Mouse (Mus musculus): ENCODE data around the gene Trmt6. TPM values are rescaled to one million over a fixed set of nuclear protein-coding genes. Genes with fewer than 3 reads are reported as not detected.

Gene Trmt6
- polyA plus RNA-seq (2014; fragmentation: Nextera tagmentation; extraction: Ambion mirVana), result 24.4 and 26.5 TPM in 2 replicates

DNA sequence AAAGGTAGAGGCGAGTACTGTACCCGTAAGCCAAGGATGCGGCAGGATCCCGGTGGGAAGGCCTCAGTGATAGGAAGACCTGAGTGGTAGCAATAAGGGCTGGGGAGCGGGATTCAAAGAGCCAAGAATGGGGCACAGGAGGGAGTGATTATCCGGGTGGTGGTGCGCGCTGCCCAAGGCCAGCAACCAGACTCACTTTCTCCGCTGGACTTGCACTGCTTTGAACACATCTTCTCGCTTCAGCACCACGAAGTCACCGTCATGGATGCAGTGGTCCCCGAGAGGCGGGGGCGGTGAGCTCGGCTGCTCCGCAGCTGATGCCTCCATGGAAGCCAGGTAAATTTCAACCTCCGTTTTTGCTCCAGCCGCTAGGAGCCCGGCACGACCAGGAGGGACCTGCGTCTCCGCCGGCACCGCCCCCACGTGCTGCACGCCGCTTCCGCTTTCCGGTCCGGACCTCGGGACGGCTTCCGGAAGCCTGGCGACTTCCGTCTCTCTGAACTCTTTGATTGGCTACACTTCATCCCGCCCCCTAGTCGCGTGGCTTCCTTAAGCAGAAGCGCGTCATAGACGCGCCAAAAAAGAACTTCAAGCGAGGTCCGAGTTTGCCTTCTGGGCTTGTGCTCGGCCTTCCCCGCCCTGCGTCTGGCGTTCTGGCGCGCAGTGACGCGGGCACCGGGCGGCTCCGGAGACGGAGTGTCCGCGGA lies at the start of gene Trmt6, which contains the start of gene Mcm8:
TSS of gene Trmt6 (minus strand) at position 448 of the 707 bp plus-strand sequence.
TSS of gene Mcm8 (plus strand) at position 534 of the 707 bp plus-strand sequence.
- Histone ChIP-seq H3K27ac (ENCODE audit: low read depth, low read length) (peak within 1 kb of the TSS; percentile 81; the same call in 1 of the 2 replicates), H3K4me3 (ENCODE audit: low read depth, low read length) (peak within 1 kb of the TSS; percentile 87), H3K36me3 (ENCODE audit: control insufficient read depth, insufficient read depth, low read length) (peaks cover 3% of the 10 kb centered on the region; the same call in 1 of the 2 replicates), H3K27me3 (ENCODE audit: control insufficient read depth, insufficient read depth, low read length) (no peaks in the 10 kb centered on the region), H3K9me3 (replicated peaks; ENCODE audit: control insufficient read depth, low read length) (no peaks in the 10 kb centered on the region), H3K4me2 (peak within 1 kb of the TSS; percentile 93), H3K4me1 (ENCODE audit: control insufficient read depth, insufficient read depth, low read length) (peaks cover 9% of the 10 kb centered on the region; the same call in 1 of the 2 replicates), H3K9ac (ENCODE audit: low read depth, low read length) (peak within 1 kb of the TSS; percentile 88)
- 0% methylated on average over 59 of the region's 59 CpGs for WGBS (ENCODE audit: insufficient replicate concordance)
- peak; percentile 98 for ATAC-seq (replicated peaks; ENCODE audit: insufficient number of reproducible peaks, low FRiP score, low TSS enrichment)

DNA sequence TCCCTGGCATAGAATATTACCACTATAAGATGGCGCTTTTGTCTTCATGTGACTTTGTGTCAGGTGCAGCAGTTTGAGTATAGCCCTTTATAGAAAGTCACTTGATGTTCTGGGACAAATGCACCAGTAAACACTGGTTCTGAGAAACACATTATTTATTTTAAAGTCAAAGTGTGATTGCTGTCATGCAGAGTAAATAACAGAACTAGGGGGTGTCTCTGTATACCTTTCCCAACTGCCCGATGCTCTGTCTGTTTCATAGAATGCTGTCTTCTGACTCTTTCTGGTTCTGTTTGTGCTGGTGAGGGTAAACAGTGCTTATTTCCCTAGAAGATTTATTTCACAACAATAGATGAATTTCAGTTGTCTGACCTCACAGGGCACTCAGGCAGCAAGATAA lies 47.5 kb upstream of the Trmt6 start:
- no peak overlapping the region for H3K4me2 ChIP-seq
- H3K36me3 ChIP-seq (ENCODE audit: control insufficient read depth, insufficient read depth, low read length), result peaks cover 7% of the 10 kb centered on the region; the same call in 1 of the 2 replicates
- H3K4me3 ChIP-seq (ENCODE audit: low read depth, low read length), result no peak overlapping the region
- no peaks in the 10 kb centered on the region for H3K9me3 ChIP-seq (replicated peaks; ENCODE audit: control insufficient read depth, low read length)
- ATAC-seq (replicated peaks; ENCODE audit: insufficient number of reproducible peaks, low FRiP score, low TSS enrichment), result no peak
- H3K27ac ChIP-seq (ENCODE audit: low read depth, low read length), result no peak overlapping the region
- H3K4me1 ChIP-seq (ENCODE audit: control insufficient read depth, insufficient read depth, low read length), result no peaks in the 10 kb centered on the region
- H3K27me3 ChIP-seq (ENCODE audit: control insufficient read depth, insufficient read depth, low read length), result no peaks in the 10 kb centered on the region
- H3K9ac ChIP-seq (ENCODE audit: low read depth, low read length), result no peak overlapping the region
- WGBS (ENCODE audit: insufficient replicate concordance), result 85% methylated on average over 2 of the region's 2 CpGs

DNA sequence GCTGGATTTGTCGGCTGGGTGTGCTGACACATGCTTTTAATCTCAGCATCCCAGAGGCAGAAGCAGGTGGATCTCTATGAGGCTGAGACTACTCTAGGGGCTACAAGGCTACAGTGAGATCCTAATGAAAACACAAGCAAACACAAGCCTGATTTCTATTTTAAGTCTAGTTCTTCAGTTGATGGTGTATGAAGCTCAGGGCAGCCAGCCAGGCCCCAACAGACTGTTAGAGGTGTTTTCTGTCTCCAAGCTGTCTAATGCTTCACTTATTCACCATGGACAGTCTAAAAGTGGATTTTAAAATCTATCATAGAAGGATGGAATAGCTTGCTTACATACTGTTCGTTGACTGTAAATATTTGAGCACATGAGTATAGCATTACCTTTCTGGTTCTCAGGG lies 45.6 kb upstream of the Trmt6 start:
- Histone ChIP-seq H3K4me2 (no peak overlapping the region), H3K4me3 (ENCODE audit: low read depth, low read length) (no peak overlapping the region), H3K9me3 (replicated peaks; ENCODE audit: control insufficient read depth, low read length) (no peaks in the 10 kb centered on the region), H3K36me3 (ENCODE audit: control insufficient read depth, insufficient read depth, low read length) (peaks cover 4% of the 10 kb centered on the region; the same call in 1 of the 2 replicates), H3K27ac (ENCODE audit: low read depth, low read length) (no peak overlapping the region), H3K27me3 (ENCODE audit: control insufficient read depth, insufficient read depth, low read length) (no peaks in the 10 kb centered on the region), H3K9ac (ENCODE audit: low read depth, low read length) (no peak overlapping the region), H3K4me1 (ENCODE audit: control insufficient read depth, insufficient read depth, low read length) (no peaks in the 10 kb centered on the region)
- no peak for ATAC-seq (replicated peaks; ENCODE audit: insufficient number of reproducible peaks, low FRiP score, low TSS enrichment)
- 91% methylated on average over 2 of the region's 2 CpGs for WGBS (ENCODE audit: insufficient replicate concordance)

DNA sequence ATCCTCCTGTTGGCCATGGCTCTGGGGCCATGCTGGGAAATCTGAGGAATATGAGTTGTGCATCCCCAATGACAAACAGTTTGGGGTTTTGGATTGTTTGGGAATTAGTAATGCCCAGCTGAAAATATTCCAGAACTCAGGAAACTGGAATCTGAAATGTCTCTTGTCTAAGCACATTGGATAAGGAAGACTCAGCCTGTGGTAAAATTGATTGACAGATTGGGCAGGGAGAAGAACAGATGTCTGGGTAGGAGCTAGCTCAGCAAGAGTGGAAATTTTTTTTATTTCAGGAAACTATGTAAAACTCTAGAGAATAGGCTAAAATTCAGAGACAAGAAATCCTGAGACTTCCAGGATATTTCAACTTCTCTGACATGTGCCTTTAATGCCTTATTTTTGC lies 44.6 kb upstream of the Trmt6 start:
- no peak for ATAC-seq (replicated peaks; ENCODE audit: insufficient number of reproducible peaks, low FRiP score, low TSS enrichment)
- Histone ChIP-seq H3K36me3 (ENCODE audit: control insufficient read depth, insufficient read depth, low read length) (no peaks in the 10 kb centered on the region), H3K27ac (ENCODE audit: low read depth, low read length) (no peak overlapping the region), H3K9me3 (replicated peaks; ENCODE audit: control insufficient read depth, low read length) (no peaks in the 10 kb centered on the region), H3K9ac (ENCODE audit: low read depth, low read length) (no peak overlapping the region), H3K4me2 (no peak overlapping the region), H3K4me3 (ENCODE audit: low read depth, low read length) (no peak overlapping the region), H3K4me1 (ENCODE audit: control insufficient read depth, insufficient read depth, low read length) (no peaks in the 10 kb centered on the region), H3K27me3 (ENCODE audit: control insufficient read depth, insufficient read depth, low read length) (no peaks in the 10 kb centered on the region)

DNA sequence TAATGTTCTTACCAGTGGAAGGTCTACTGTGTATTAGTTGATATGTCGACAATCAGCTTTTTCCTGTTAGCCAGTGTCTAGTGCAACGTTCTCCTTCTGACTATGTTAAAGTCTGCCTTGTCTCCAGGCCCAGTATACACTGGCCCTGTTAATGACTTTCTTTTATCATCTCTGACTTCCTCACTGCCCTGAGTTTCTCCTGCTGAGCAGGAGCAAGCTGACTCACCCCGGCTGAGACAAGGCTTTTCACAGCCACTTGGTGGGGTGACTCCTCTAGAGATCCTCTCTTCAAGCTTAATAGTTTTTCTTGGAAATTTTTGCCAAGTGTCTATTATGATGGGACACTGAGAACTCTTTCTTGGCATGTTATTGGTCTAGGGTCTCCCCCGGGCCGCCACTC lies 40.5 kb upstream of the Trmt6 start:
- no peak for ATAC-seq (replicated peaks; ENCODE audit: insufficient number of reproducible peaks, low FRiP score, low TSS enrichment)
- H3K4me2 ChIP-seq, result no peak overlapping the region
- 62% methylated on average over 5 of the region's 5 CpGs for WGBS (ENCODE audit: insufficient replicate concordance)

DNA sequence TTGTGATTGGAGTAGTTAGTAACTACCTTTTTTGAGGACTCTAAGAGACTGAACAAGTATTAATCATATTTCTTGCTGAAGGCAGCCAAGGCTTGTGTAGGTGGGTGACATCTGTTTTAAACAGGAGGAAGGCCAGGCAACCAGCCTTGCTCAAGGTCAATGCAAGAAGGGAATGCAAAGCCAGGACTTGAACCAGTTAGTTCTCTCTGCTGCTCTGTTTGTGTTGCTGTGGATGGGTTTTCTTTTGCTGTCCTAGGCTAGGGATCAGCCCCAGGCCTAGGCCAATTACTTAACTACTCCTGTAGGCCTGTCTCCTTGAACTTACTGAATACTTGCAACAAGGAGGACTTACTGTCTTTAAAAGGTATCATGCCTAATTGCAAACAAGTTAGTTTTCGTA lies 37.2 kb upstream of the Trmt6 start:
- Histone ChIP-seq H3K9me3 (replicated peaks; ENCODE audit: control insufficient read depth, low read length) (no peaks in the 10 kb centered on the region), H3K4me3 (ENCODE audit: low read depth, low read length) (no peak overlapping the region), H3K4me1 (ENCODE audit: control insufficient read depth, insufficient read depth, low read length) (peaks cover 3% of the 10 kb centered on the region), H3K27ac (ENCODE audit: low read depth, low read length) (no peak overlapping the region), H3K4me2 (no peak overlapping the region), H3K36me3 (ENCODE audit: control insufficient read depth, insufficient read depth, low read length) (no peaks in the 10 kb centered on the region), H3K9ac (ENCODE audit: low read depth, low read length) (no peak overlapping the region), H3K27me3 (ENCODE audit: control insufficient read depth, insufficient read depth, low read length) (no peaks in the 10 kb centered on the region)
- ATAC-seq (replicated peaks; ENCODE audit: insufficient number of reproducible peaks, low FRiP score, low TSS enrichment), result no peak
- 81% methylated on average over 1 of the region's 1 CpGs for WGBS (ENCODE audit: insufficient replicate concordance)

More for the DNA sequence above, 40.5 kb upstream of the Trmt6 start:
- H3K9me3 ChIP-seq (replicated peaks; ENCODE audit: control insufficient read depth, low read length), result no peaks in the 10 kb centered on the region
- H3K27ac ChIP-seq (ENCODE audit: low read depth, low read length), result no peak overlapping the region
- H3K27me3 ChIP-seq (ENCODE audit: control insufficient read depth, insufficient read depth, low read length), result no peaks in the 10 kb centered on the region
- no peak overlapping the region for H3K4me3 ChIP-seq (ENCODE audit: low read depth, low read length)
- H3K4me1 ChIP-seq (ENCODE audit: control insufficient read depth, insufficient read depth, low read length), result no peaks in the 10 kb centered on the region
- no peaks in the 10 kb centered on the region for H3K36me3 ChIP-seq (ENCODE audit: control insufficient read depth, insufficient read depth, low read length)
- no peak overlapping the region for H3K9ac ChIP-seq (ENCODE audit: low read depth, low read length)

DNA sequence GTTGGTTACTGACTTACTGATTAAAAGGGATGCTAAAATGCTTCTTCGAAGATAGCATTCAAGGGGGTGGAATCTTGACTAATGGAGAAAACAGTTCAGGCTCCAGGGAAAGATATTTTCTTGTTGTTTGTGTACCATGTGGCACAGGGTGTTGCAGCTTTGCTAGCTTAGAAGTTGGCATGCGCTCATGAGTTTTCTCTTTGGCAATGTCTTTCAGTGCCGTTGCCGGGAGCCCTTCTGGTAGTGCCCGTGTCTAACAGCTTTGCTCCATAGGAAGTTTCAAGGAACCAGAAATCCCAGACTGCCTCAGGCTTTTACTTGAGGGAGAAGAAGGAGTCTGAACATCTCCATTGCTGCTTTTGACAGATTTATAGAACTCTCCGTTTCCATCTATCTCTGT lies 33.3 kb upstream of the Trmt6 start:
- 88% methylated on average over 6 of the region's 6 CpGs for WGBS (ENCODE audit: insufficient replicate concordance)
- Histone ChIP-seq H3K4me2 (no peak overlapping the region), H3K9me3 (replicated peaks; ENCODE audit: control insufficient read depth, low read length) (no peaks in the 10 kb centered on the region), H3K4me3 (ENCODE audit: low read depth, low read length) (no peak overlapping the region), H3K36me3 (ENCODE audit: control insufficient read depth, insufficient read depth, low read length) (no peaks in the 10 kb centered on the region), H3K27me3 (ENCODE audit: control insufficient read depth, insufficient read depth, low read length) (no peaks in the 10 kb centered on the region), H3K9ac (ENCODE audit: low read depth, low read length) (no peak overlapping the region), H3K4me1 (ENCODE audit: control insufficient read depth, insufficient read depth, low read length) (peaks cover 12% of the 10 kb centered on the region), H3K27ac (ENCODE audit: low read depth, low read length) (no peak overlapping the region)
- ATAC-seq (replicated peaks; ENCODE audit: insufficient number of reproducible peaks, low FRiP score, low TSS enrichment), result no peak

DNA sequence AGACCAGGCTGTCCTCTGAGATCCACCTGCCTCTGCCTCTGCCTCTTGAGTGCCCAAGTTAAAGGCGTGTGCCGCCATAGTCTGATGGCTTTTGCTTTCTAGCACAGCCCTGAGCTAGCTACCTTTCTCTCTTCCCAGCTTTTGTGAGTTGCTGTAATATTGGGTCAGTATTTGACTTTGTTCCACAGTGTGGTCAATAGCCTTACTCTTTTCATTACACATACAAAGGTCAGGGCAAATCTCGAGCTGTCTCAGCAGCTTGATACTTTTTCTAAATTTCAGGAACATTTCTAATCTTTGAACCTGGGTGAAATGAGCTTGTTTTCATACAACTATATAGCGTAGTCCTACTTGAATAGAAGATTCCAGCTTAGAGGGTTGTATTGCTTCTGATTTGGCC lies 32.5 kb upstream of the Trmt6 start:
- Histone ChIP-seq H3K9me3 (replicated peaks; ENCODE audit: control insufficient read depth, low read length) (no peaks in the 10 kb centered on the region), H3K4me3 (ENCODE audit: low read depth, low read length) (no peak overlapping the region), H3K27ac (ENCODE audit: low read depth, low read length) (no peak overlapping the region), H3K36me3 (ENCODE audit: control insufficient read depth, insufficient read depth, low read length) (no peaks in the 10 kb centered on the region), H3K4me2 (peak overlapping the region; percentile 90; the same call in 1 of the 2 replicates), H3K27me3 (ENCODE audit: control insufficient read depth, insufficient read depth, low read length) (no peaks in the 10 kb centered on the region), H3K4me1 (ENCODE audit: control insufficient read depth, insufficient read depth, low read length) (peaks cover 12% of the 10 kb centered on the region), H3K9ac (ENCODE audit: low read depth, low read length) (no peak overlapping the region)
- no peak for ATAC-seq (replicated peaks; ENCODE audit: insufficient number of reproducible peaks, low FRiP score, low TSS enrichment)
- 92% methylated on average over 4 of the region's 4 CpGs for WGBS (ENCODE audit: insufficient replicate concordance)

DNA sequence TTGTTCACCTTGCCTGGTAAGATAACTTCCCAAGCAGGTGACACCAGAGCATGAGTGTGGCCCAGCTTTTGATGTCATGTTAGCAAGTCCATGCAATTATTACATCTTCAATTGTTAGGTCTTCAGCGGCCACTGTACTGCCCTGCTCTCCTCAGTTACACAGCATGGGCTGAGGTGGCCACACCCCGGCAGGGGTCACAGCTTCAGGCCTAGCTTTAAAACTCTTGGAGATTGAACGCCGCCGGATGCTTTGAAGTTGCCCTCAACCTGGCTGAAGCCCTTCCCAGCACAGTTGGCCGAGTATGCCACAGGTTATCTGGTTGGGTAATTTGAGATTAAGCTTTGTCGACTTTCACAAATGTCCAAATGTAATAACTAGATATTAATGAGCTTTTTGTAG lies 31.7 kb upstream of the Trmt6 start:
- WGBS (ENCODE audit: insufficient replicate concordance), result 30% methylated on average over 7 of the region's 7 CpGs
- H3K9ac ChIP-seq (ENCODE audit: low read depth, low read length), result peak overlapping the region; percentile 89
- ATAC-seq (replicated peaks; ENCODE audit: insufficient number of reproducible peaks, low FRiP score, low TSS enrichment), result no peak

More for the DNA sequence above, 31.7 kb upstream of the Trmt6 start:
- H3K9me3 ChIP-seq (replicated peaks; ENCODE audit: control insufficient read depth, low read length), result no peaks in the 10 kb centered on the region
- H3K27me3 ChIP-seq (ENCODE audit: control insufficient read depth, insufficient read depth, low read length), result no peaks in the 10 kb centered on the region
- H3K36me3 ChIP-seq (ENCODE audit: control insufficient read depth, insufficient read depth, low read length), result no peaks in the 10 kb centered on the region
- H3K4me3 ChIP-seq (ENCODE audit: low read depth, low read length), result peak overlapping the region; percentile 91
- peaks cover 12% of the 10 kb centered on the region for H3K4me1 ChIP-seq (ENCODE audit: control insufficient read depth, insufficient read depth, low read length)
- no peak overlapping the region for H3K27ac ChIP-seq (ENCODE audit: low read depth, low read length)
- H3K4me2 ChIP-seq, result peak overlapping the region; percentile 90

All from heart, embryonic 11.5 days (tissue).